Mouse (Mus musculus) splenic B cell, adult 2 months (primary cell): Measurements from ENCODE around the gene Tsku.

ENCODE experiments used
- DNase-seq: peaks from one replicate; pipeline ENCODE4 v3.0.0-alpha.2; 2011; ENCODE audit warnings: low read depth, low spot score
- H3K27me3 ChIP-seq: 2 replicates; pipeline ENCODE4 v1.6.1; 2012; ENCODE audit warnings: mild to moderate bottlenecking, low read length, moderate library complexity, mixed read lengths; ENCODE audit not compliant: control insufficient read depth, poor library complexity, insufficient read depth, severe bottlenecking
- H3K36me3 ChIP-seq: 2 replicates; pipeline ENCODE4 v1.6.1; 2012; ENCODE audit warnings: mild to moderate bottlenecking, low read length, moderate library complexity, mixed read lengths; ENCODE audit not compliant: control insufficient read depth, poor library complexity, insufficient read depth, severe bottlenecking

Tsku gene

GRCm38 (mm10) chr7:98379232-98379631, 18.1 kb upstream of the Tsku start:
- no peaks in the 10 kb centered on the region for H3K36me3 ChIP-seq
- DNase-seq = no peak
- H3K27me3 ChIP-seq = no peaks in the 10 kb centered on the region

GRCm38 (mm10) chr7:98377257-98377656, 16.1 kb upstream of the Tsku start:
- DNase-seq = no peak
- Histone ChIP-seq H3K36me3 (no peaks in the 10 kb centered on the region), H3K27me3 (no peaks in the 10 kb centered on the region)

GRCm38 (mm10) chr7:98371161-98371560, 10.0 kb upstream of the Tsku start:
- DNase-seq = no peak
- H3K27me3 ChIP-seq = no peaks in the 10 kb centered on the region
- no peaks in the 10 kb centered on the region for H3K36me3 ChIP-seq

GRCm38 (mm10) chr7:98369762-98370369, 8.7 kb upstream of the Tsku start:
- no peaks in the 10 kb centered on the region for H3K36me3 ChIP-seq
- DNase-seq = no peak
- H3K27me3 ChIP-seq = no peaks in the 10 kb centered on the region

- Histone ChIP-seq H3K27me3 (no peaks in the 10 kb centered on the region; the same call in 1 of the 2 replicates), H3K36me3 (no peaks in the 10 kb centered on the region)
- DNase-seq = no peak
Observed at GRCm38 (mm10) chr7:98361662-98362061, 534 bp upstream of the Tsku start.

- Histone ChIP-seq H3K27me3 (no peaks in the 10 kb centered on the region; the same call in 1 of the 2 replicates), H3K36me3 (no peaks in the 10 kb centered on the region)
- DNase-seq = no peak
Observed at GRCm38 (mm10) chr7:98360621-98360990, 522 bp downstream of the Tsku start.

GRCm38 (mm10) chr7:98359951-98360620, 1.0 kb downstream of the Tsku start:
- no peak for DNase-seq

GRCm38 (mm10) chr7:98358016-98358415, 3.1 kb downstream of the Tsku start:
- Histone ChIP-seq H3K27me3 (no peaks in the 10 kb centered on the region; the same call in 1 of the 2 replicates), H3K36me3 (no peaks in the 10 kb centered on the region)
- no peak for DNase-seq

More at GRCm38 (mm10) chr7:98359951-98360620, 1.0 kb downstream of the Tsku start:
- no peaks in the 10 kb centered on the region; the same call in 1 of the 2 replicates for H3K27me3 ChIP-seq
- no peaks in the 10 kb centered on the region for H3K36me3 ChIP-seq

- Histone ChIP-seq H3K36me3 (no peaks in the 10 kb centered on the region), H3K27me3 (no peaks in the 10 kb centered on the region; the same call in 1 of the 2 replicates)
- DNase-seq = no peak
Observed at GRCm38 (mm10) chr7:98357324-98357723, 3.8 kb downstream of the Tsku start.

GRCm38 (mm10) chr7:98354921-98355310, 6.2 kb downstream of the Tsku start:
- Histone ChIP-seq H3K36me3 (no peaks in the 10 kb centered on the region), H3K27me3 (no peaks in the 10 kb centered on the region)
- no peak for DNase-seq

GRCm38 (mm10) chr7:98354160-98354920, 6.8 kb downstream of the Tsku start:
- Histone ChIP-seq H3K36me3 (no peaks in the 10 kb centered on the region), H3K27me3 (no peaks in the 10 kb centered on the region)
- no peak for DNase-seq

- H3K36me3 ChIP-seq = no peaks in the 10 kb centered on the region
- H3K27me3 ChIP-seq = no peaks in the 10 kb centered on the region
- DNase-seq = no peak
Observed at GRCm38 (mm10) chr7:98353616-98354015, 7.5 kb downstream of the Tsku start.

GRCm38 (mm10) chr7:98351523-98351922, 9.6 kb downstream of the Tsku start:
- Histone ChIP-seq H3K27me3 (no peaks in the 10 kb centered on the region), H3K36me3 (no peaks in the 10 kb centered on the region)
- DNase-seq = no peak

- H3K27me3 ChIP-seq = no peaks in the 10 kb centered on the region
- no peak for DNase-seq
- no peaks in the 10 kb centered on the region for H3K36me3 ChIP-seq
Observed at GRCm38 (mm10) chr7:98349821-98350220, 11.3 kb downstream of the Tsku start.

- no peaks in the 10 kb centered on the region for H3K27me3 ChIP-seq
- peak; percentile 80 for DNase-seq
- H3K36me3 ChIP-seq = no peaks in the 10 kb centered on the region
Observed at GRCm38 (mm10) chr7:98349096-98349495, 12.0 kb downstream of the Tsku start.
